Mouse (Mus musculus) kidney, adult 2 months (tissue): ENCODE measurements around the gene Msln.

Experiments used
- CTCF ChIP-seq: fragments of 200-500 bp; conservative IDR thresholded peaks from 2 replicates; pipeline ENCODE4 v1.5.1; 2011; ENCODE audit warnings: low read depth, mild to moderate bottlenecking, control low read depth, low read length, moderate library complexity, mixed read lengths; ENCODE audit not compliant: insufficient read depth, insufficient read length
- POLR2A ChIP-seq: fragments of 200-500 bp; IDR thresholded peaks from one replicate; pipeline ENCODE4 v1.6.1; 2011; ENCODE audit warnings: low read depth, low read length, control low read depth

- TF ChIP-seq POLR2A, result no peak
- TF ChIP-seq CTCF, result no peak
Observed at GRCm38 (mm10) chr17:25762591-25762990, 8.4 kb upstream of the Msln start.
